15 mouse cellular contexts compared by ENCODE assay signal in the genomic region with DNA sequence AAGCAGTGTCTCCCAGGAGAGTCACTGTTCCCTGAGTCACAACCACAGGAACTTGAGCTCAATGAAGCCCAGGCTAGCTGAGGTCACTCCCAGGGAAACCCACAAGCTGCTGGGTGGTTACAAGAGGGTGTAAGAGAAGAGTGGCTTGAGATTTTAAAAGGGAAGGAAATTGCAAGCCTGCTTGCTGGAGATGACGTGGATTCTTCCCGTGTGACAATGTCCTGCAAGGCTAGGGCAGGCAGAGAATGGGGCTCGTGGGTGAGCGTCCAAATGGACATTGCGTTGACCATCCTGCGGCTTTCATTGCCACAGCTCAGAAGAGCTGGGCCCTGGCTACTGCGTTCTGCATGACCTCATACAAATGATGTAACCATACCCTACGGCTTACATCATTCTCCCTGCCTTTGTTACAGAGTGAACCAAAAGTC. TPM values are rescaled to one million over a fixed set of nuclear protein-coding genes. Genes with fewer than 3 reads are reported as not detected.
A peak's percentile ranks its signal among the peaks of the same experiment; 100 is the strongest.
DNase-seq lines count a peak whose midpoint lies in the region; ATAC-seq and TF ChIP-seq lines count a peak whose summit lies in the region.
"Had no signal": no experiment of that assay in that cellular context is flagged by ENCODE, and none has a peak within 500 bp of the region (broad histone marks: within the 10 kb centered on the region; RNA-seq: fewer than 3 reads in every experiment).

No protein-coding gene starts in this region.

- no peak for TF ChIP-seq CTCF in kidney, adult 2 months (conservative IDR thresholded peaks at IDR 0.05; ENCODE audit: insufficient read depth, insufficient read length, low read depth, low read length)

- DNase-seq in kidney, adult 2 months = peak; percentile 10
- DNase-seq in kidney, adult 8-10 months = no peak
- peak; percentile 35 for DNase-seq in Muller cell, postnatal 12 days (ENCODE audit: inconsistent ontology term)
- DNase-seq in skeletal muscle tissue, adult 2 months (ENCODE audit: low read depth, low spot score) = peak; percentile 62
- no peak for DNase-seq in kidney, postnatal 10 days
- DNase-seq in hindbrain, embryonic 11.5 days (ENCODE audit: low spot score) = no peak
- DNase-seq: cerebellum, adult 2 months; embryo, embryonic 11 days; liver, embryonic 13.5 days; spleen, adult 18-20 months; thymus, postnatal 4 days had no signal

- no peaks in the 10 kb centered on the region for H3K36me3 ChIP-seq in kidney, adult 2 months (ENCODE audit: control insufficient read depth, insufficient read depth, low read length)
- no peaks in the 10 kb centered on the region for H3K36me3 ChIP-seq in hindbrain, embryonic 11.5 days (ENCODE audit: control insufficient read depth, insufficient read depth, low read length)
- H3K36me3 ChIP-seq: heart, embryonic 13.5 days; liver, embryonic 13.5 days had no signal

- 86% methylated on average over 8 of the region's 8 CpGs for WGBS in kidney, adult 2 months
- 89% methylated on average over 8 of the region's 8 CpGs for WGBS in hindbrain, embryonic 11.5 days

- peaks cover 6% of the 10 kb centered on the region; the same call in 1 of the 2 replicates for H3K4me1 ChIP-seq in kidney, adult 2 months (ENCODE audit: control insufficient read depth, insufficient read depth, low read length)
- no peaks in the 10 kb centered on the region for H3K4me1 ChIP-seq in hindbrain, embryonic 11.5 days (replicated peaks; ENCODE audit: control insufficient read depth, insufficient read depth, low read length)

- H3K9ac ChIP-seq in hindbrain, embryonic 11.5 days (ENCODE audit: low read depth, low read length) = no peak overlapping the region
- H3K9ac ChIP-seq: heart, embryonic 13.5 days; liver, embryonic 13.5 days had no signal

- H3K4me2 ChIP-seq in hindbrain, embryonic 11.5 days (replicated peaks; ENCODE audit: low read depth, low read length) = no peak overlapping the region
- H3K4me2 ChIP-seq: heart, embryonic 13.5 days; liver, embryonic 13.5 days had no signal

- TF ChIP-seq POLR2A in kidney, adult 2 months (IDR thresholded peaks at IDR 0.05; ENCODE audit: low read depth, low read length) = no peak

- peak; percentile 63 for ATAC-seq in granulocyte monocyte progenitor cell, adult 5-6 weeks (replicated peaks; ENCODE audit: poor library complexity, severe bottlenecking)
- ATAC-seq in hindbrain, embryonic 11.5 days (ENCODE audit: low FRiP score) = no peak
- ATAC-seq: inflammation-experienced regulatory T-cells, adult 6 months had no signal

- no peak overlapping the region for H3K4me3 ChIP-seq in kidney, adult 2 months (ENCODE audit: insufficient read depth, low read depth, low read length)
- H3K4me3 ChIP-seq in hindbrain, embryonic 11.5 days (ENCODE audit: low read depth, low read length) = no peak overlapping the region
- H3K4me3 ChIP-seq: heart, embryonic 13.5 days; liver, embryonic 13.5 days had no signal

- H3K27me3 ChIP-seq in kidney, adult 2 months (replicated peaks; ENCODE audit: control insufficient read depth, insufficient read depth, low read length) = no peaks in the 10 kb centered on the region
- no peaks in the 10 kb centered on the region for H3K27me3 ChIP-seq in hindbrain, embryonic 11.5 days (ENCODE audit: control insufficient read depth, insufficient read depth, low read length)
- H3K27me3 ChIP-seq: liver, embryonic 13.5 days had no signal

- H3K9me3 ChIP-seq in hindbrain, embryonic 11.5 days (ENCODE audit: control insufficient read depth, low read length) = no peaks in the 10 kb centered on the region
- H3K9me3 ChIP-seq: heart, embryonic 13.5 days; liver, embryonic 13.5 days had no signal

- no peak overlapping the region for H3K27ac ChIP-seq in kidney, adult 2 months (ENCODE audit: insufficient read depth, low read depth, low read length)
- H3K27ac ChIP-seq in hindbrain, embryonic 11.5 days (ENCODE audit: low read depth, low read length) = no peak overlapping the region
- H3K27ac ChIP-seq: heart, embryonic 13.5 days; liver, embryonic 13.5 days had no signal

RNA-seq across cellular contexts. Expression of gene Popdc2, which starts 32.2 kb away (rescaled TPM):
- 1.5 TPM in 2 replicates for polyA plus RNA-seq in kidney, adult 2 months (2012; rRNA removed)
- not detected in 2 replicates for total RNA-seq in granulocyte monocyte progenitor cell, adult 5-6 weeks (2014; fragmentation: Nextera tagmentation)
- not detected in 2 replicates for total RNA-seq in granulocyte monocyte progenitor cell, adult 5-6 weeks (2017)
- polyA plus RNA-seq in hindbrain, embryonic 11.5 days (2014; fragmentation: Nextera tagmentation; extraction: Ambion mirVana) = 0.89 and 1.0 TPM in 2 replicates

RNA-seq across cellular contexts. Expression of gene Pla1a, which starts 38.7 kb away (rescaled TPM):
- polyA plus RNA-seq in kidney, adult 2 months (2012; rRNA removed) = 26.8 and 27.4 TPM in 2 replicates
- not detected in 2 replicates for total RNA-seq in granulocyte monocyte progenitor cell, adult 5-6 weeks (2014; fragmentation: Nextera tagmentation)
- not detected in 2 replicates for total RNA-seq in granulocyte monocyte progenitor cell, adult 5-6 weeks (2017)
- 0.14 and 0.28 TPM in 2 replicates for polyA plus RNA-seq in hindbrain, embryonic 11.5 days (2014; fragmentation: Nextera tagmentation; extraction: Ambion mirVana)

RNA-seq across cellular contexts. Expression of gene Gm21987, which starts 47.4 kb away (rescaled TPM):
- polyA plus RNA-seq in kidney, adult 2 months (2012; rRNA removed) = not detected in 2 replicates
- not detected in 2 replicates for total RNA-seq in granulocyte monocyte progenitor cell, adult 5-6 weeks (2014; fragmentation: Nextera tagmentation)
- not detected in 2 replicates for total RNA-seq in granulocyte monocyte progenitor cell, adult 5-6 weeks (2017)
- polyA plus RNA-seq in hindbrain, embryonic 11.5 days (2014; fragmentation: Nextera tagmentation; extraction: Ambion mirVana) = not detected in 2 replicates
- polyA plus RNA-seq: cerebellum, adult 2 months; frontal cortex, adult 2 months; inflammation-experienced regulatory T-cells, adult 6 months; liver, embryonic 13.5 days had no signal

RNA-seq across cellular contexts. Expression of gene Cox17, which starts 47.4 kb away (rescaled TPM):
- polyA plus RNA-seq in kidney, adult 2 months (2012; rRNA removed) = 126 and 170 TPM in 2 replicates
- total RNA-seq in granulocyte monocyte progenitor cell, adult 5-6 weeks (2014; fragmentation: Nextera tagmentation) = 124 and 168 TPM in 2 replicates
- 185 and 260 TPM in 2 replicates for total RNA-seq in granulocyte monocyte progenitor cell, adult 5-6 weeks (2017)
- polyA plus RNA-seq in hindbrain, embryonic 11.5 days (2014; fragmentation: Nextera tagmentation; extraction: Ambion mirVana) = 121 and 122 TPM in 2 replicates

RNA-seq across cellular contexts. Expression of gene Maats1, which starts 52.3 kb away (rescaled TPM):
- polyA plus RNA-seq in kidney, adult 2 months (2012; rRNA removed) = 0.39 and 0.50 TPM in 2 replicates
- total RNA-seq in granulocyte monocyte progenitor cell, adult 5-6 weeks (2014; fragmentation: Nextera tagmentation) = not detected in 2 replicates
- not detected in 2 replicates for total RNA-seq in granulocyte monocyte progenitor cell, adult 5-6 weeks (2017)
- 1.3 and 1.5 TPM in 2 replicates for polyA plus RNA-seq in hindbrain, embryonic 11.5 days (2014; fragmentation: Nextera tagmentation; extraction: Ambion mirVana)
- polyA plus RNA-seq: liver, embryonic 13.5 days had no signal

Comparison
In these comparisons a context has a peak if more than half of its experiments do, and no peak if none do; other contexts are left out.
1. DNase-seq: peak in kidney, adult 2 months (single experiment), Muller cell, postnatal 12 days (single experiment) and skeletal muscle tissue, adult 2 months (single experiment); none in kidney, adult 8-10 months (0 of 2), kidney, postnatal 10 days (single experiment) and hindbrain, embryonic 11.5 days (single experiment).
2. RNA of gene Pla1a, which starts 38.7 kb away (polyA plus RNA-seq): 26.8 to 27.4 TPM in kidney, adult 2 months; 0.14 to 0.28 TPM in hindbrain, embryonic 11.5 days; every median in the first group is over 10 times any median in the second.